Mouse (Mus musculus): ENCODE data around the gene Eif5a.

- TF ChIP-seq CTCF (IDR thresholded peaks at IDR 0.05; ENCODE audit: low read depth, low read length) (no peak), POLR2A (IDR thresholded peaks at IDR 0.05; ENCODE audit: borderline replicate concordance, low read depth, low read length) (no peak)
Measured at GRCm38 (mm10) chr11:69879711-69880110, 42.0 kb downstream of the Eif5a start.

All from bone marrow macrophage, adult 2 months (primary cell).